Mouse (Mus musculus) lung, embryonic 15.5 days (tissue): ENCODE results near the gene Fam208b. TPM values are rescaled to one million over a fixed set of nuclear protein-coding genes. Genes with fewer than 3 reads are reported as not detected.
A peak's percentile ranks its signal among the peaks of the same experiment; 100 is the strongest.

Experiments
- ATAC-seq: fragments of 200-750 bp; cut with Nextera tagmentation; 2 replicates; pipeline ENCODE4 v1.8.0; 2017; ENCODE audit warnings: moderate number of reproducible peaks, borderline replicate concordance; ENCODE audit not compliant: low FRiP score, low TSS enrichment; ENCODE audit errors: extremely low read depth
- H3K27ac ChIP-seq: fragments of 300-500 bp; sonication (generic); 2 replicates; pipeline ENCODE4 v1.5.1; 2015; ENCODE audit warnings: moderate library complexity, mild to moderate bottlenecking, inconsistent platforms
- H3K27me3 ChIP-seq: fragments of 300-500 bp; sonication (generic); 2 replicates; pipeline ENCODE4 v1.6.1; 2015; ENCODE audit warnings: inconsistent platforms
- H3K36me3 ChIP-seq: fragments of 300-500 bp; sonication (generic); 2 replicates; pipeline ENCODE4 v1.6.1; 2015; ENCODE audit warnings: inconsistent platforms
- H3K4me1 ChIP-seq: fragments of 300-500 bp; sonication (generic); 2 replicates; pipeline ENCODE4 v1.6.1; 2015; ENCODE audit warnings: inconsistent platforms
- H3K4me2 ChIP-seq: fragments of 300-500 bp; sonication (generic); 2 replicates; pipeline ENCODE4 v1.6.1; 2015; ENCODE audit warnings: inconsistent platforms, mild to moderate bottlenecking, moderate library complexity
- H3K4me3 ChIP-seq: fragments of 300-500 bp; sonication (generic); 2 replicates; pipeline ENCODE4 v1.5.1; 2015; ENCODE audit warnings: mild to moderate bottlenecking, inconsistent platforms
- H3K9ac ChIP-seq: fragments of 300-500 bp; sonication (generic); 2 replicates; pipeline ENCODE4 v1.6.1; 2015; ENCODE audit warnings: inconsistent platforms
- H3K9me3 ChIP-seq: fragments of 300-500 bp; sonication (generic); 2 replicates; pipeline ENCODE4 v1.6.1; 2016; ENCODE audit warnings: inconsistent platforms
- WGBS: fragments of 180-500 bp; shearing (Covaris S2); methylation state at CpG from one replicate; pipeline ENCODE4 v1.1.7; 2015; 5-methylcytosine and 5-hydroxymethylcytosine counted together
- polyA plus RNA-seq: library from polyadenylated mRNA; unstranded; fragments of >200 nt; fragmentation: Nextera tagmentation; extraction: Ambion mirVana; gene quantifications from 2 replicates; pipeline ENCODE4 v1.2.1, GENCODE M21; 2015

The Fam208b gene
- 13.4 and 14.4 TPM in 2 replicates for polyA plus RNA-seq

DNA sequence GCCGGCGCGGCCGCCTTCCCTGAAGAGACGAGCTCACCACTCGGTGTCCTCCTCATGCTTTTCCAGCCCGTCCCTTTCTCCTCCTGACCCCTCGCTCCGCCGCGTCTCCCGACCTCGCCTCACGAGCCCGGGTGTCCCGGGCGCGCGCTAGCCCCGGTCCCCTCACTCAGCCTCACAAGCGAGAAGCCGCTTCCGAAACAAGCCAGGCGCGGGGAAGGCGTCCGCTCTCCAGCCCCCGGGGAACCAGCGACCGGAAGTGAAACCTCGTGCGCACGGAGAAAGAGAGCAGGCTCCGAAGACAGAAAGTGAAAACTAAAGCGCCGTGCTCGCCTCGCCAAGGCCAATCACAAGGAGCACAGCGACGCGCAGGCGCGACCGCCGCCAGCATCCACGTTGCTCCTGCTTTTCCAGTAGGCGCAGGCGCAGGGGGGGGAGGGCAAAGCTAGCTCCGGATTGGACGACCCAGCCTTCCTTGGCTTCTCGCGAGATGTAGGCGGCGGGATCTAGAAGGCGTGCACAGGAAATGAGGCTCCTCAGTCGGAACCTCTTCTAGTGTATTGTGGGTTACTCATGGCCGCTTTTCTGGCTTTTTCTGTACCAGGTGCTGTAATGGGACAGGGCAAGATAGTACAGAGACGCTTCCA lies at the start of gene Fam208b:
Fam208b (minus strand) TSS at position 314 of the 644 bp plus-strand sequence.
- WGBS = under 1% methylated on average over 56 of the region's 58 CpGs
- Histone ChIP-seq H3K27ac (peak within 1 kb of the TSS; percentile 93), H3K9me3 (no peaks in the 10 kb centered on the region), H3K36me3 (no peaks in the 10 kb centered on the region), H3K4me2 (peak within 1 kb of the TSS; percentile 68), H3K27me3 (no peaks in the 10 kb centered on the region), H3K4me3 (peak within 1 kb of the TSS; percentile 97), H3K9ac (peak within 1 kb of the TSS; percentile 85), H3K4me1 (no peaks in the 10 kb centered on the region)
- ATAC-seq = peak; percentile 99

DNA sequence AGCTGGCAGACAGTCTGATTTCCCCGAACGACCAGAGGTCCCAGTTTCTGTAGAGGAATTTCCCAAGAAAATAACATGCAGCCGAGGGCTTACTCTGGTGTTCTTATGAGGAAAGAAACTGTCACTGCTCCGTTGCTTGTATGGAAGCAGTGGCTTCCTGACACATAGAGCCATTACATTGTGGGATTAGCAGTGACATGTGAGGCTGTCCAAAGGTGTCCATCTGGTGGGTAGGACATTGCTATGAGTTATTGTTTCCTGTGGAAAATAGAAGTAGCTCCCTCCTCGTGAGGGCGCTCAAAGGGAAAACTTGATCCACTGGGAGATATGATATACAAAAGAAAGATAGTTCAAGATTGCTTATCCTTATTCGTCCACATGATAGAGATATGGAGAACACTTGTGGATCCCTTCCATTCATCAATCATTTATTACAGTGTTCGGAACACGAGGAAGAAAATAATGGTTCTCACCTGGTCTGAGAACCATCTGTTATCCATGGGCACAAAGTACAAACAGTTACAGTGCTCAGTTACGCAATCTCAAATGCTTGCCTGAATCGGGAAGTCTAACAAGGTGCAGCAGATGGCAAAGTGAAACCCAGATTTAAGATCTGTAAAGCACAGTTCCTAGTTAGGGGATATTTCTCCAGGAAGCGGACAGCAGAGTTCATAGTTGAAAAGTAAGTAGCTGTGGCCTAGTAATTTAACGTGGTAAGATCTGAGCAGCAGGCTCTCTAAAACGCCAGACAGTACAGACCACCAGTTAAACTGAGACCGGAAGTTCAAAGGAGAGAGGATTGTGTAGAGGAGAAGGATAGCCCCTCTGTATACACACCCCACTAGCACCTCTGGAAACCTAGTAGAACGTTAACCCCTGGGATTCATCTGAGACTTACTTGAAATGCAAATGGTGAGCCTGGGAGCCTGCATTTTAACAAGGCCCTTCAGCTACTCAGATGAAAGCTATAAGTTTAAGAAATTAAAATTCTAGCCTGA lies 48.6 kb upstream of the Fam208b start:
- H3K9me3 ChIP-seq = no peaks in the 10 kb centered on the region
- 56% methylated on average over 16 of the region's 16 CpGs for WGBS
- H3K27me3 ChIP-seq = no peaks in the 10 kb centered on the region
- no peaks in the 10 kb centered on the region for H3K4me1 ChIP-seq
- no peak overlapping the region for H3K4me3 ChIP-seq
- H3K4me2 ChIP-seq = no peak overlapping the region
- no peak overlapping the region for H3K27ac ChIP-seq
- no peak for ATAC-seq
- H3K9ac ChIP-seq = no peak overlapping the region
- H3K36me3 ChIP-seq = no peaks in the 10 kb centered on the region

DNA sequence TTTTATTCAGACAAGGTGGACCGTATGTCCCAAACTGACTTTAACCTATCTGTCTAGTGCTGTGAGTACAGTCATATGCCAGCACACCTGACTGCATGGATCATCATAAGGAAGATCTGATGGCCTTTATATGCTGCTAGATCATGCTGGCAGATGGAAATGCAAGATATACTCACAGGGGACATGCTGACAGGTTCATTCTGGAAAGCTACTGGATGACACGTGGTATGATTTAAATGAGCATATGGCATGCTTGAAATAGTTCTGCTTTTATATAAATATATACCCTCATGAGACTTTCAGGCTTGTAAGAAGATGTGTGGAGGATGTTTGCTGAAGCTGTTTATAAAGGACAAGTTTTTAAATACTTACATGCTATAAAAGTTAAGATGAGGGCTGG lies 43.5 kb upstream of the Fam208b start:
- H3K4me3 ChIP-seq = no peak overlapping the region
- no peak overlapping the region for H3K27ac ChIP-seq
- H3K27me3 ChIP-seq = no peaks in the 10 kb centered on the region
- no peak for ATAC-seq
- no peaks in the 10 kb centered on the region for H3K9me3 ChIP-seq
- no peaks in the 10 kb centered on the region for H3K4me1 ChIP-seq
- H3K4me2 ChIP-seq = no peak overlapping the region
- no peaks in the 10 kb centered on the region for H3K36me3 ChIP-seq
- 82% methylated on average over 2 of the region's 2 CpGs for WGBS
- H3K9ac ChIP-seq = no peak overlapping the region

DNA sequence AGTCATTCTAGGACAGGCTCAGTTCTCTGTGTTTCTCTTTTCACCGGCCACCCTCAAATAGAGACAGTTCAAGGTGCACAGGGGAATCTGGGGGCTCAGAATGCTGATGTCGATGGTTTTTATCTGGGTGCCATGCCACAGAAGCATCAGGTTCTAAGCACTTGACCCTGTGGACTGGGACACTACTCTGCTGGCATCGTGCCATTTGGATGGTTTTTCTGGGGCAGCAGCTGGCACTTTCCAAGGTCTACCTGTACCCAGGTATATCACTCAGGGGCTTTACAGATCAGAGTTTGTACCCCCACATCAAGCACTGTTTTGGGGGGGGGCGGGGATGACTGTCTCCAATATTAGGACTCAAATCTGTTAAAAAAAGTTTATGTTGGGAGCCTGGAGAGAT lies 39.7 kb upstream of the Fam208b start:
- Histone ChIP-seq H3K9ac (no peak overlapping the region), H3K4me1 (0 out of 2 replicates have a peak, but pooled peaks cover 3% of the 10 kb centered on the region), H3K27me3 (no peaks in the 10 kb centered on the region), H3K27ac (no peak overlapping the region), H3K4me2 (no peak overlapping the region), H3K4me3 (no peak overlapping the region), H3K9me3 (no peaks in the 10 kb centered on the region), H3K36me3 (no peaks in the 10 kb centered on the region)
- no peak for ATAC-seq
- 88% methylated on average over 4 of the region's 4 CpGs for WGBS

DNA sequence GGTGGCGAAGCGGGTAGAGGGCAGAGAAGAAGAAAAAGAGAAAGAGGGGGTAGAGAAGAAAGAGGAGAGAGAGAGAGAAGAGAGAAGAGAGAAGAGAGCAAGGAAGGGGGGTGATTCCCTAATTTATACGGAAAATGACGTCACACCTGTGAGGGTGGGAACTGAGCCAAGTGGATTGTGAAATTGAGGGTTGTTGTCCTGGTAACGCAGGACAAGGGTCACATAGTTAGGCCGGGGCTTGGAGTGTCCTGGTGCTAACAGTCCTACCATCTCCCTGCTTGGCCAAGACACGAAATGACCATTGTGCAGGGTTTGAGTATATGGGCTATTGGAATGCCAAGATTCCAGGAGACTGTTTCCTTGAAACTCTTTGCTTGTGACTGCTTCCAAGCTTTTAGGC lies 35.7 kb upstream of the Fam208b start:
- no peak overlapping the region for H3K4me3 ChIP-seq
- WGBS = 76% methylated on average over 7 of the region's 7 CpGs
- H3K27ac ChIP-seq = no peak overlapping the region
- H3K4me1 ChIP-seq = peaks cover 9% of the 10 kb centered on the region; the same call in 1 of the 2 replicates
- no peak for ATAC-seq
- H3K36me3 ChIP-seq = no peaks in the 10 kb centered on the region
- H3K27me3 ChIP-seq = no peaks in the 10 kb centered on the region
- H3K9ac ChIP-seq = no peak overlapping the region
- no peak overlapping the region for H3K4me2 ChIP-seq
- H3K9me3 ChIP-seq = no peaks in the 10 kb centered on the region

DNA sequence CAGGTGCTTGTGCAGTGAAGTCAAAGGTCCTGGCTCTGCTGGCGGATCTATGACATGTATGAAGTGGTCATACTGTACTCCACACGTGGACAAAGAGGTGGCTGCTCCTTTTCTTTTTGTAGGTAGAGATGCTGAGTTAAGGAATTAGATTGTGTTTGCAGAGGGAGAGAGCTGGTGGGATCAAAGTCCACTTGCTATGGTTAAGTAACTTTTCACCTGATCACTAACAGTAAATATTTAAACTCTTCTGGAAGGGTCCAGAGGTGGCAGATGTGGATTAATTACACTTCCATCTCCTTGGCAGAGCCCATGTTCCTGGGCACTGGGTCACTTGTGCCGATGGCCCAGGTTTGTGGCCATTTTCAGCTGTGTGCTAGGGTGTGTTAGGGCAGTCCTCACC lies 35.0 kb upstream of the Fam208b start:
- WGBS = 59% methylated on average over 3 of the region's 3 CpGs
- no peak for ATAC-seq
- Histone ChIP-seq H3K4me2 (no peak overlapping the region), H3K4me1 (peaks cover 9% of the 10 kb centered on the region; the same call in 1 of the 2 replicates), H3K4me3 (no peak overlapping the region), H3K9ac (no peak overlapping the region), H3K27ac (peak overlapping the region; percentile 70), H3K9me3 (no peaks in the 10 kb centered on the region), H3K36me3 (no peaks in the 10 kb centered on the region), H3K27me3 (no peaks in the 10 kb centered on the region)

DNA sequence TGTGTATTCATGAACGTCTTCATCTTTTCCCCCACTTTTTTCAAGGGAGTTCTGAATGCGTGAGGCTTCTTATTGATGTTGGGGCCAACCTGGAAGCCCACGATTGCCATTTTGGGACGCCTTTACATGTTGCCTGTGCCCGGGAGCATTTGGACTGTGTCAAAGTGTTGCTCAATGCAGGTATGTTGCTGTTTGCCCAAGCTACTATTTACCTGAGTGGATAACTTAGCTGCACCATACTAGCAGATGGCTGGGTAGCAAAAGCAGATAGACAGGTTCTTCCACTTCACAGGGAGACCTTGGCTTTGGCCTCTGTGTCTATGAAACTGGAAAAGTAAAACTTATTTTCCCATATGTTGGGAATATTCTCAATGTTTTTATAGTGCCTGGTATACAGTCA lies 34.0 kb upstream of the Fam208b start:
- Histone ChIP-seq H3K9ac (no peak overlapping the region), H3K4me2 (no peak overlapping the region), H3K4me1 (peaks cover 9% of the 10 kb centered on the region; the same call in 1 of the 2 replicates), H3K27me3 (no peaks in the 10 kb centered on the region), H3K4me3 (no peak overlapping the region), H3K27ac (peak overlapping the region; percentile 70), H3K36me3 (no peaks in the 10 kb centered on the region), H3K9me3 (no peaks in the 10 kb centered on the region)
- peak; percentile 63; the same call in 1 of the 2 replicates for ATAC-seq
- WGBS = 69% methylated on average over 5 of the region's 5 CpGs

DNA sequence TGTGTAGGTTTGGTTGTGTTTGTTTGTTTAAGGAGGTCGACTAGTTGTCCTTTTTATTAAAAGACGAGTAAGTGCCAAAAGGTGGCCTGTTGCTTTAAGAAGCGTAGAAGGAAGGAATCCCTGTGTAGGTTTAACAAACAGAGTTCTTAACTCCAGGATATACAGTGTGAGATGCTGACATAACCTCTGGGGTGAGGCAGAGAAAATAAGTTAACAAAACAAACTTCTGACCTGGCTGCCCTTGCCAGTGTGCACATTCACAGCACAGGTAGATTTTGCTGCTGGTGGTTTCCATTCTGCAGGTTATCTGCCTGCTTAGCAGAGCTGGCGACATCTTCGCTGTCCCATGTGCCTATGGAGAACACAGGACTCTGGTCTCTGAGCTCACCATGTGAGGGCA lies 31.6 kb upstream of the Fam208b start:
- Histone ChIP-seq H3K4me2 (no peak overlapping the region), H3K4me1 (peaks cover 9% of the 10 kb centered on the region; the same call in 1 of the 2 replicates), H3K27ac (no peak overlapping the region), H3K36me3 (no peaks in the 10 kb centered on the region), H3K27me3 (no peaks in the 10 kb centered on the region), H3K9ac (no peak overlapping the region), H3K4me3 (no peak overlapping the region), H3K9me3 (no peaks in the 10 kb centered on the region)
- 73% methylated on average over 5 of the region's 5 CpGs for whole genome bisulfite sequencing
- no peak for ATAC-seq

DNA sequence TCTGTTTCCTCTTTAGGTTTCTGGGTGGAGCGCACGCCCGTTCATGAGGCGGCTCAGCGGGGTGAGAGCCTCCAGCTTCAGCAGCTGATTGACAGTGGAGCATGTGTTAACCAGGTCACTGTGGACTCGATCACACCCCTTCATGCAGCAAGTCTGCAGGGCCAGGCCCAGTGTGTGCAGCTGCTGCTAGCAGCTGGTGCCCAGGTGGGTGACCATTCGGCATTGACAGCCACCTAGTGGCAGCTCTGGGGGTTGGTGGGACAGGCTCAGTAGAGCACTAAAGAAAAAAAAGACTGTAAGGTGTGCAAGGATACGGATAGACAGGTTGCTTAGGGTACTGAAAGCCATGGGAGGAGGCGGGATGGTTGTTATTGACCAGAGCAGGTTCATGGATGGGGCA lies 31.1 kb upstream of the Fam208b start:
- H3K9ac ChIP-seq = no peak overlapping the region
- ATAC-seq = peak; percentile 15; the same call in 1 of the 2 replicates
- H3K27ac ChIP-seq = no peak overlapping the region
- H3K36me3 ChIP-seq = no peaks in the 10 kb centered on the region
- no peak overlapping the region for H3K4me3 ChIP-seq
- peaks cover 9% of the 10 kb centered on the region; the same call in 1 of the 2 replicates for H3K4me1 ChIP-seq
- H3K9me3 ChIP-seq = no peaks in the 10 kb centered on the region
- 75% methylated on average over 9 of the region's 9 CpGs for WGBS
- no peak overlapping the region for H3K4me2 ChIP-seq
- no peaks in the 10 kb centered on the region for H3K27me3 ChIP-seq

DNA sequence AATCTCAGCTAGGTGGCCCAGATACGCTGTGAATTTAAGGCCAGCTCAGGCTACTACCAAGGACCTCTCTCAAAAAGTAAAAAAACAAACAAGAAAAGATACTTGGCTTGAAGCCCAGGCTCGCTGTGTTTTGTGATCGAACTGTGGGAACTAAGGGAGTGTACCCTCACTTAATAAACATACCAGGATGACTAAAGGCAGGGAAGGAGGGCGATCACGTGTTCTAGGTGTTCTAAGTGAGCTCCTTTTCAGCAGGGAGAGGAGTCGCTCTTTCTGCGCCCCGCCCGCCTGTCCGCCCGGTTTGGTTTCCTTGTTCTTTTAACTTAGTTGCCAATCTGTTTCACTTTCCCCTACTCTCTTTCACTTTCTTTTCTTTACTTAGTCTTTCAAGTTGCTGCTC lies 25.9 kb upstream of the Fam208b start:
- no peaks in the 10 kb centered on the region for H3K27me3 ChIP-seq
- peak; percentile 60; the same call in 1 of the 2 replicates for ATAC-seq
- H3K4me1 ChIP-seq = no peaks in the 10 kb centered on the region
- H3K27ac ChIP-seq = no peak overlapping the region
- no peaks in the 10 kb centered on the region for H3K36me3 ChIP-seq
- no peak overlapping the region for H3K9ac ChIP-seq
- H3K9me3 ChIP-seq = no peaks in the 10 kb centered on the region
- H3K4me3 ChIP-seq = peak overlapping the region; percentile 1; the same call in 1 of the 2 replicates
- 36% methylated on average over 11 of the region's 11 CpGs for WGBS
- peak overlapping the region; percentile 22 for H3K4me2 ChIP-seq

DNA sequence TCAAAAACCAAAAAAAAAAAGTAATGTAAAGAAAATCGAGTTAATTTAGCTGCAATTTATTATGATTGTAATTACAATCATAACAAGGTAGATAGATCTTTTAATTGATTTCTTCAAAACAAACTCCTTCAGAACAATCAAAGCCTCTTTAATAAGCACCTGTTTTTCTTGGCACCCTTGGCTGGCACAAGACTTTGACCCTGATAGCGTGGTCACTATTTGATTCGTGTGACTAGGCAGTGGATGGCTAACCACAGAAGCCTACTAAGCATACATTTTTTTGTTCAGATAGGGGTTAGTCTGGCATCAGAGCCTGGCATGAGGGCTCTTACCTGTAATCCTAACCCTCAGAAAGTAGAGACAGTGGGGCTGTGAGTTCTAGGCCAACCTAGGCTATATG lies 24.2 kb upstream of the Fam208b start:
- no peak overlapping the region for H3K4me3 ChIP-seq
- no peaks in the 10 kb centered on the region for H3K9me3 ChIP-seq
- no peak for ATAC-seq
- no peaks in the 10 kb centered on the region for H3K4me1 ChIP-seq
- H3K9ac ChIP-seq = no peak overlapping the region
- no peaks in the 10 kb centered on the region for H3K27me3 ChIP-seq
- no peak overlapping the region for H3K27ac ChIP-seq
- WGBS = 90% methylated on average over 3 of the region's 3 CpGs
- no peaks in the 10 kb centered on the region for H3K36me3 ChIP-seq
- no peak overlapping the region for H3K4me2 ChIP-seq
